Mouse (Mus musculus) 416B (cell line): ENCODE results near the gene Fer.
A peak's percentile ranks its signal among the peaks of the same experiment; 100 is the strongest.

Experiments
- DNase-seq: peaks from one replicate; pipeline ENCODE4 v3.0.0; 2011; ENCODE audit warnings: low read depth

The Fer gene

DNA sequence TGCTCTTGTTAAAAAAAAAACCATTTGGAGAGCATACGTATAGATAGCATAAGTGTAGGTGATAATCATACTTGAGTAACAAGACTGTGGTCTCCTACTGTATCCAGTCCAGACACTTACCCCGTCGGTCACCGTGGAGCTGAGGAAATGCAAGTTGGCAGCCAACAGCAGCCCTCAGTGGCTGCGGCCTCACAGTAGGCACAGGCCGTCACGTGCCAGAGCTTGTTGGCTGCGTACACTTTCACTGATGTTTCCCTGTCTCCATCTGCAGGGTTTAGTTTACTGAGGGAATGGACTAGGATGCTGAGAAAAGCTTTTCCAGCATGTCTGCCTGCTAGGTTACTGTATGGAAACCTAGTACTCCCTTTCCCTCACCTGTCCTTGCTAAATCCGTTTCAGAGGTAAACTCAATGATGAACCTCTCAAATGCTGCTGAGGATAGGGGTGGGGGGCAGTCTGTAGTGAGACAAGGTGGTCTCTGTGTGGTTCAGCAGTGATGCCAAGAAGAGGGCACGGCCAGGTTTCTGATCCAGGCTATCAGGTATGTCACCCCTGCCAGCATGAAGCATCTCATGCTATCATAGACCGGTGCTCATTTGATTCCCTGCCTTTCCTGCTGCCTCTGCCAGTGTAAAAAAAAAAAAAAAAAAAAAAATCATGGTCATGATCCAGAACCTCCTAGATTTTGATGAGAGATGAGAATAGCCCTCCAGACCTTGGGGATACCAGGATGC is 224.2 kb downstream of the Fer start:
- DNase-seq = no peak

DNA sequence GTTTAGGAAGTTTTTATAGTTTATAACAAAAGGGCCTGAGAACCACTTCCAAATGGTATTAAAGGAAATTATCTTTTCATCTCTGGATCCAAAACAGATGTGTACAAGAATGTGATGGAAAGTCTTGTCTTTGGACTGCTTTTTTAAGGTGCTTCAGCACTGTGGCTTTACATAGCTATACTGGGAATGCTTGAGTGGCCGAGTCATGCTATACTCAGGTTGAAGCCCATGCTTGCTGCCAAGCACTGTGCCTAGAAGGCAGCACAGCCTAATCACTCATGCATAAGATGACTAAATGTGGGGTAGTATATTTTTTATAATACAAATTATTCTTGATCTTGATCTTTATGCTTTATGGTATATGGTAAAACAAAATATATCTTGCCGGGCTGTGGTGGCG is 225.0 kb downstream of the Fer start:
- no peak for DNase-seq

- peak; percentile 21 for DNase-seq
Observed at GRCm38 (mm10) chr17:64093716-64094115, 230.9 kb downstream of the Fer start.

GRCm38 (mm10) chr17:64096811-64097210 is 233.9 kb downstream of the Fer start:
- DNase-seq = no peak

- no peak for DNase-seq
Observed at GRCm38 (mm10) chr17:64097788-64098359, 235.0 kb downstream of the Fer start.

GRCm38 (mm10) chr17:64099395-64100171 is 236.7 kb downstream of the Fer start:
- DNase-seq = no peak

DNA sequence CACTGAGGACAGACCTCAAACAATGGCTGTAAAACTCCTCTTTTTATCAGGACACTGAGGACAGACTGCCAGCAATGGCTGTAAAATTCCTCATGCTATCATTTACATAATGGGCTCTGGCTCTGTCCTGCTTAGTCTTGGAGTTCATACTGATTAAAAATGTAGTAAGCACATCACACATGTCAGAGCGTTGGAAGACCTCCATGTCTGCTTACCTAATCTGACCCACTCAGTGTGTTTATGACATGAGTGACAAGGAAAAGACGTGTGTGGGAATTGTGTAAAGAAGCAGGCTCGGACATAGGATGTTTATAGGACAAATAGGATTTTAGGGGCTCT is 237.3 kb downstream of the Fer start:
- DNase-seq = no peak

- peak; percentile 14 for DNase-seq
Observed at GRCm38 (mm10) chr17:64108773-64109172, 245.9 kb downstream of the Fer start.

DNA sequence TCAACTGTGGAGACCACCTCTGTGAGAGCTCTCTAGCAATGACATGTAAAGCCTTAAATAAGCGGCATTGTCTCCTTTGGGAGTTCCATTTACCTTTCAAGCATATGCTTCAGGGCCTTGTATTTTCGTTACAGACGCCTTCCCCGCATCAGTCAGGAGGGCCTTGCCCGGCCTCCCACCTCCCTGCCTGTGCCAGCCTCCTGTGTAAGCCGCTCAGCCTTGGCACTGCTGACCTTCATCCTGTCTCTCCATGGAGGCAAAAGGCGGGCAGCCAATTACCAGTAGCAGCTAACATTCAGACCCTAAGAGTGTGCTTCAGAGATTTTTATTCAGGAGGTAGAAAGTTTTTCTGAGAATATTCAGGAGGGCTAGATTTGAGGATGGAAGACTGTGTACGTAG is 247.0 kb downstream of the Fer start:
- no peak for DNase-seq

- no peak for DNase-seq
Observed at GRCm38 (mm10) chr17:64113625-64114024, 250.8 kb downstream of the Fer start.

GRCm38 (mm10) chr17:64116762-64117161 is 253.9 kb downstream of the Fer start:
- no peak for DNase-seq

DNA sequence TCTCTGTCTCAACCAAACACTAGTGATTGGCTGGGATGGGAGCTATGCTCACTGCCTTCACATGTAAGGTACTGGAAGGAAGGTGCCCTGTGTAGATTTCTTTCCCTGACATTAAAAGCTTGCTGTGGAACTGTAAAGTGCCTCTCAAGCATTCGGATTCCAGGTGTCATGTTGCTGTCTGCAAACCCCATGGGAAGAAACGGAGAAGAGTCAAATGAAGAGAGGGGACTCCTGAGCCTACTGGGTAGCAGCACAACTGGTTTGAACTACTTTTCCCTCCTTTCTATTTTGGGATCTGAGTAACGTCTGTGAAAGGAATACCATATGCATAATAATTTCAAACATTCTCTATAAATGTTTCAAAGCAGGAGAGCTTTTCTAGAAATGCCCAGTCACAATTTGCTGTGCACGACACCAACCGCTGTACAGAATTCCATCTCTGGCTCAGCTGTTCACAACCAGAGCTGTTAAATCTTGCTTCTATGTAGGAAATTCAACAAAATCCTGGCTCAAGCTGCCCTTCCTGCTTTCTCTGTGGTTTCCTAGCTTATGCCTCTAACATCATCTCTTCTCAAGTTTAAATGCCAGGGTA is 256.9 kb downstream of the Fer start:
- DNase-seq = no peak

DNA sequence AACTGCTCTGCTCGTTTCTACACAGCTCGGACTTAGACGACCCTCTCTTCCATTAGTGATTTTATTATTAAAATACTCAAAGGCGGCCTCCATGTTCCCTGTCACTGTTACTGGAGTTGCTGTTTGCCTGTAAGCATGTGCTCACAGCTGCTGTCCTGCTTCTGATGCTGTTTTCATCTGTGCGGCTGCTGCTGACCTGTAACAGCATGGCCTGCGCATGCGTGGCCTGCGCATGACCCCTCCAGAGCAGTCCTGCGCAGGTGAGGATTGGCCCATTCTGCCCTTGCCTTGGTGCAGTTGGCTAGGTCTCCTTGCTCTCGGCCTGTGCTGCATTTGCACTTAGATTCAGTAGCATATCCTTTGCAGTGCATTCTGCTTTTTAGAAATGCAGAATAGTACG is 259.7 kb downstream of the Fer start:
- DNase-seq = no peak

DNA sequence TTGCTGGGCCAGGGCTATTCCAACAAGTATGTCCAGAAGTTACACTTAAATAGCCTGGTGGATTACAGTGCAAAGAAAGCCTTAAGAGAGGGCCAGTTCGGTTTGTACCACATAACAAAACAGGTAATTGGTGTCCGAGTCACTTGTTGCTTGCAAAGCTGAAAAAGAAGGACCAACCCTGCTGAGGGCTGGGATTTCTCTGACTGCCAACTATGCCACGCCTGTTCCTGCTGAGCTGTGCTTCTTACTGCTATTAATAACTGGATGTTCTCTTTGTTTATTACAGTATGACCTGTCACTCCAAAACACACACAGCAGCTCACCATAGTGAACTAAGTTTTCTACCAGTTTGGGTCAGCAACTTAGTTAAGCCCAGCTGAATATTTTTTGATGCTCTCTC is 260.9 kb downstream of the Fer start:
- DNase-seq = no peak

DNA sequence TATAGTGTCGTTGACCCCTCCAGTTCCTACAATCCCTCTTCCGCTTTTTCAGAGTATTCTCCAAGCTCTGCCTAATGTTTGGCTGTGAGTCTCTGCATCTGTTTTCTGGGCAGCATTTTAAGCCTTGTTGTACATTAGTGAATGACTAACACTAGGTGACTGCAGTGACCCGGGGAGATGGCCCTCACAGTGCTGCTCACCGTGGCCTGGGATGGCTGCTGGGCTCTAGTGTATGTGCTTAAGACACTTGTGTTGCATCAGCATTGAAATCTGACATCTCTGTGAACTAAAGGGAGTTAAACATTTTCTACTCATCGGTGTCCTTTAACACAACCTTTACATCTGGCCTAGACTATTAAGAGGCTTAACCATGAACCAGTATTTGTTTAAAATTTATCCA is 264.0 kb downstream of the Fer start:
- DNase-seq = no peak

DNA sequence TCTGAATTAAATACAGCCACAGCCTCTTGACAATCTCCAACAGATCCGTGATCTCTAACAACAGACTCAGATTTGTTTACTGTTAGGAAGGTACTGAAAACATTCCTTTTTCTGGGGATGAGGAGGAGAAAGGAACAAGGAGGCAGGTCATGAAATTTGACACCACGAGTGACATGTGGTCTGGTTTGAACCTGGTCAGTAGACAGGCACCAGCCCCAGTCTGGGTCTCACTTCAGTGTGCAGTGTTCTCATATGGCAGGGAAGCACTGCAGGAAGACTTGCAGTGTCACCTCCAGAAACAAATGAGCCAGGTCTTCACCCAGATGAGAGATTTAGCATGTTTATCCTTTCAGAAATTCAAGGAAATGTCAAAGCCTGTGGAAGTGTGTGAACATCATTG is 266.9 kb downstream of the Fer start:
- peak; percentile 4 for DNase-seq

GRCm38 (mm10) chr17:64130356-64130755 is 267.5 kb downstream of the Fer start:
- DNase-seq = peak; percentile 52

DNA sequence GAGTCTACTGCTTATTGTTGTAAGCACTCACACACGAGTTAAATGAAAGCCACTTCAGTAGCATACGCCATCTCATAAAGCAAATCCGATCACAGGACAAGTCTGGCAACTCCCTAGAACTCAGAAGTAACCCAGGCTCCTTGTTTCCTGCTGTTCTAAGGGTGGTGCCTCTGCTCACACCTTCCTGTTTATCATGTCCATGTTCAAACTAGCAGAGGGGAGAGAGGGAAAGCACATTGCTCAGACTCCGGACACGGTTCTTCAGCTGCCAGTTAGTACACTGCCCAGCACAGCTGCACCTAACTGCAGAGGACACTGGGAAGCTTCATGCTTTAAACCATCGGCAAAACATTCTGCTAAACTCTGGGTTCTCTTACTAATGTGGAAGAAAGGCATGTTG is 269.3 kb downstream of the Fer start:
- no peak for DNase-seq

- no peak for DNase-seq
Observed at GRCm38 (mm10) chr17:64135941-64136650, 273.2 kb downstream of the Fer start.

GRCm38 (mm10) chr17:64138036-64138717 is 275.3 kb downstream of the Fer start:
- DNase-seq = no peak

- DNase-seq = no peak
Observed at GRCm38 (mm10) chr17:64139231-64139915, 276.5 kb downstream of the Fer start.
